Mouse (Mus musculus): Measurements from ENCODE around the gene Pcgf1. TPM values are rescaled to one million over a fixed set of nuclear protein-coding genes. Genes with fewer than 3 reads are reported as not detected.

Pcgf1 gene
- polyA plus RNA-seq, 1 experiment from 2014 or later, result 41.8 TPM

DNA sequence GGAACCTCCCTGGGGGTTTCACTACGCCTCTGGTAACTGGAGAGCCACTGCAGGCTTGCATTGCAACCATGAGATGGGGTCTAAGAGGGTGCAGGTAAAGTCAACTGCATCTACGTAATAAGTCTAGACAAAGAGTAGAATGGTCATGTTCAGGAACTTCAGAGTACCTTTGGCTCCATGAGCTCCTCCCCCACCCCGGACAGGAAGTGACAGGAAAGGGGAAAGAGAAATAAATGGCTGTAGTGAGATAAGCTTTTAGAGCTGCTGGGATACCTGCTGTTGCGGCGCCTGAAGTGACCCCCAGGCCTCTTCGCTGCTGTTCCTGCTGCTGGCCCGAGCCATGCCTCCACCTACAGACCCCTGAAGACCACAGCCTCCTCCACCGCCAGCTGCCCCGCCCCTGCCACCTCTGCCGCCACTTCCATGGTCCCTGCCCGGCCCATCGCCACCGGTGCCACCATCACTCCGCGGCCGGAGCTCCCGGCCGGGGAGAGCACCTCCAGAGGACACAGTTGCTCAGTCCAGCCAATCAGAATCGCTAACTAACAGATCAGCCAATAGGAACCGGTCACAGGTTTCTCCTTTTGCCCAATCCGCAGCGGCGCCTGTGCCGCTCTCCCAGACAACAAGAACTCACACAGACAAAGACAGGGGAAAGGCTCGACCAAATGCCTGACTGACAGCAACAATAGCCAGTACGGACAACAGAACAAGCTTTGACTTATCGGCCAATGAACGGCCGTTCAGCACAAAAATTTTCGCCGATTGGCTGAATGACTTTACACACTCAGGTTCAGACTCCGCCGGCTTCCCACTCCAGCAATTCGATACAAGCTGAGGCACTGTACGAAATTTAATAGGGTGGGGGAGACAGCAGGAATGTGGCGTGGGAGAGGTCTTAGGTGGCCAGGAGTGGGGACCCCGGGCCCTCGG lies 43.5 kb downstream of the Pcgf1 start, which contains the start of gene Wbp1:
Gene Wbp1, minus strand, starts transcription at position 630 of the 933 bp plus-strand sequence.
- H3K27me3 ChIP-seq (ENCODE audit: control insufficient read depth, insufficient read depth, low read length), result no peaks in the 10 kb centered on the region
- H3K4me1 ChIP-seq (ENCODE audit: control insufficient read depth, insufficient read depth, low read length), result peaks cover 36% of the 10 kb centered on the region
- WGBS, result under 1% methylated on average over 37 of the region's 38 CpGs
- DNase-seq (ENCODE audit: low spot score) (peak; percentile 95), ATAC-seq (ENCODE audit: insufficient read depth, low FRiP score, low TSS enrichment) (peak; percentile 96)
- no peaks in the 10 kb centered on the region for H3K9me3 ChIP-seq (ENCODE audit: control insufficient read depth, low read length)
- peak within 1 kb of the TSS; percentile 81 for H3K4me3 ChIP-seq (ENCODE audit: low read depth, low read length)
- peak within 1 kb of the TSS; percentile 99 for H3K27ac ChIP-seq (ENCODE audit: low read depth, low read length)
- H3K4me2 ChIP-seq (ENCODE audit: low read depth), result peak within 1 kb of the TSS; percentile 93
- peak within 1 kb of the TSS; percentile 96 for H3K9ac ChIP-seq (ENCODE audit: low read length)
- peaks cover 9% of the 10 kb centered on the region for H3K36me3 ChIP-seq (ENCODE audit: control insufficient read depth, insufficient read depth, low read length)

- DNase-seq (ENCODE audit: low spot score), result no peak
- H3K27me3 ChIP-seq (ENCODE audit: control insufficient read depth, insufficient read depth, low read length), result no peaks in the 10 kb centered on the region
- peaks cover 28% of the 10 kb centered on the region for H3K4me1 ChIP-seq (ENCODE audit: control insufficient read depth, insufficient read depth, low read length)
- peak overlapping the region; percentile 99 for H3K27ac ChIP-seq (ENCODE audit: low read depth, low read length)
- H3K4me3 ChIP-seq (ENCODE audit: low read depth, low read length), result peak overlapping the region; percentile 81
- peaks cover 9% of the 10 kb centered on the region for H3K36me3 ChIP-seq (ENCODE audit: control insufficient read depth, insufficient read depth, low read length)
- ATAC-seq (ENCODE audit: insufficient read depth, low FRiP score, low TSS enrichment), result no peak; the same call in 1 of the 2 replicates
- H3K9ac ChIP-seq (ENCODE audit: low read length), result peak overlapping the region; percentile 96
- H3K4me2 ChIP-seq (ENCODE audit: low read depth), result peak overlapping the region; percentile 93
- H3K9me3 ChIP-seq (ENCODE audit: control insufficient read depth, low read length), result no peaks in the 10 kb centered on the region
- 1% methylated on average over 51 of the region's 52 CpGs for WGBS
Observed at GRCm38 (mm10) chr6:83121863-83122710, 44.4 kb downstream of the Pcgf1 start.

DNA sequence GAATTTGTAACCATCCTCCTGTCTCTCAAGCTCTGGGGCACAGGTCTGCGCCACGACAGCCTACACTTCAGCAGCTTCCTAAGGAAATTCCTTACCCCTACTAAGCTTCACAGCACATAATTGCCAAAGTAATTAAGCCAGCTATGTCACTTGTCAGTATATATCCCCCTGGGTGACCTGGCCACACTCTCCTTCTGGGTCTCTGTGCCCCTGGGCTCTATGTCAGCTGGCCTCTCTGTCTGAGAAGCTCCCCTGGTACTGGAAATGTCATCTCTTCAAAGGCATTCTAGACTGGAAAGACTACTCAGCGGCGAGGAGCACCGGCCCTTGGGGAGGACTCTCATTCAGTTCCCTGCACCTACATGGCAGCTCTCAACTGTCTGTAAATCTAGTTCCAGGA lies 45.3 kb downstream of the Pcgf1 start:
- peak overlapping the region; percentile 81 for H3K4me3 ChIP-seq (ENCODE audit: low read depth, low read length)
- DNase-seq (ENCODE audit: low spot score) (no peak), ATAC-seq (ENCODE audit: insufficient read depth, low FRiP score, low TSS enrichment) (no peak)
- no peak overlapping the region; the same call in 1 of the 2 replicates for H3K9ac ChIP-seq (ENCODE audit: low read length)
- no peak overlapping the region for H3K27ac ChIP-seq (ENCODE audit: low read depth, low read length)
- peaks cover 28% of the 10 kb centered on the region for H3K4me1 ChIP-seq (ENCODE audit: control insufficient read depth, insufficient read depth, low read length)
- peaks cover 5% of the 10 kb centered on the region for H3K36me3 ChIP-seq (ENCODE audit: control insufficient read depth, insufficient read depth, low read length)
- no peaks in the 10 kb centered on the region for H3K9me3 ChIP-seq (ENCODE audit: control insufficient read depth, low read length)
- H3K4me2 ChIP-seq (ENCODE audit: low read depth), result peak overlapping the region; percentile 93
- 77% methylated on average over 5 of the region's 5 CpGs for WGBS
- H3K27me3 ChIP-seq (ENCODE audit: control insufficient read depth, insufficient read depth, low read length), result no peaks in the 10 kb centered on the region

- no peaks in the 10 kb centered on the region for H3K9me3 ChIP-seq (ENCODE audit: control insufficient read depth, low read length)
- DNase-seq (ENCODE audit: low spot score), result peak; percentile 89
- ATAC-seq (ENCODE audit: insufficient read depth, low FRiP score, low TSS enrichment), result no peak
- H3K27me3 ChIP-seq (ENCODE audit: control insufficient read depth, insufficient read depth, low read length), result no peaks in the 10 kb centered on the region
- peak overlapping the region; percentile 80 for H3K9ac ChIP-seq (ENCODE audit: low read length)
- peak overlapping the region; percentile 82 for H3K4me2 ChIP-seq (ENCODE audit: low read depth)
- peak overlapping the region; percentile 67 for H3K4me3 ChIP-seq (ENCODE audit: low read depth, low read length)
- WGBS, result under 1% methylated on average over 30 of the region's 30 CpGs
- H3K36me3 ChIP-seq (ENCODE audit: control insufficient read depth, insufficient read depth, low read length), result no peaks in the 10 kb centered on the region
- H3K4me1 ChIP-seq (ENCODE audit: control insufficient read depth, insufficient read depth, low read length), result peaks cover 17% of the 10 kb centered on the region
- 0 out of 2 replicates have a peak overlapping the region, but pooled peaks have one; percentile 34 for H3K27ac ChIP-seq (ENCODE audit: low read depth, low read length)
Observed at GRCm38 (mm10) chr6:83124851-83125312, 47.2 kb downstream of the Pcgf1 start.

DNA sequence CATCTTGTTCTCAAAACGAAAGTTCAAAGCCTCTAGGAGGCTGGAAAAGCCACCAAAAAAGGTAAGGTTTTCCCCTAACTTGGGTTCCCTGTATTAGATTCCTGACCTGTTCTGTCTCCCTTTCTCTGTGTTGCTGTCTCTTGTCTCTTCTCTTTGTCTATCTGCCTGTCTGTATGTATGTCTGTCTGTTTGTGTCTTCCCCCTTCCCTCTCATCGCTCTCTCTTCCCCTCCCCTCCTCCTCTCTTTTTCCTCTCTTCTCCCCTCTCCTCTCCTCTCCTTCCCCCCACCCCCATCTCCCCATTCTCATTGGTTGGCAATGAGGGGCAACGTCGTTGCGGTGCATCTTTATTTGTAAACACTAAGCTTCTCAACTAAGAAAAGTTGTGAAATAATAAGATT lies 47.7 kb downstream of the Pcgf1 start, which contains the start of gene Ino80b:
Gene Ino80b, minus strand, starts transcription at position 101 of the 400 bp plus-strand sequence.
- H3K27me3 ChIP-seq (ENCODE audit: control insufficient read depth, insufficient read depth, low read length), result no peaks in the 10 kb centered on the region
- peak within 1 kb of the TSS; percentile 82 for H3K4me2 ChIP-seq (ENCODE audit: low read depth)
- DNase-seq (ENCODE audit: low spot score) (no peak), ATAC-seq (ENCODE audit: insufficient read depth, low FRiP score, low TSS enrichment) (no peak)
- peak within 1 kb of the TSS; percentile 80 for H3K9ac ChIP-seq (ENCODE audit: low read length)
- WGBS, result 21% methylated on average over 5 of the region's 5 CpGs
- H3K9me3 ChIP-seq (ENCODE audit: control insufficient read depth, low read length), result no peaks in the 10 kb centered on the region
- peaks cover 15% of the 10 kb centered on the region for H3K4me1 ChIP-seq (ENCODE audit: control insufficient read depth, insufficient read depth, low read length)
- no peaks in the 10 kb centered on the region for H3K36me3 ChIP-seq (ENCODE audit: control insufficient read depth, insufficient read depth, low read length)
- peak within 1 kb of the TSS; percentile 67 for H3K4me3 ChIP-seq (ENCODE audit: low read depth, low read length)
- 0 out of 2 replicates have a peak within 1 kb of the TSS, but pooled peaks have one; percentile 34 for H3K27ac ChIP-seq (ENCODE audit: low read depth, low read length)

- ATAC-seq (ENCODE audit: insufficient read depth, low FRiP score, low TSS enrichment) (no peak), DNase-seq (ENCODE audit: low spot score) (no peak)
- Histone ChIP-seq H3K4me3 (ENCODE audit: low read depth, low read length) (no peak overlapping the region), H3K9me3 (ENCODE audit: control insufficient read depth, low read length) (no peaks in the 10 kb centered on the region), H3K4me2 (ENCODE audit: low read depth) (no peak overlapping the region), H3K4me1 (ENCODE audit: control insufficient read depth, insufficient read depth, low read length) (peaks cover 15% of the 10 kb centered on the region), H3K27ac (ENCODE audit: low read depth, low read length) (no peak overlapping the region), H3K36me3 (ENCODE audit: control insufficient read depth, insufficient read depth, low read length) (no peaks in the 10 kb centered on the region), H3K27me3 (ENCODE audit: control insufficient read depth, insufficient read depth, low read length) (no peaks in the 10 kb centered on the region), H3K9ac (ENCODE audit: low read length) (no peak overlapping the region)
- 92% methylated on average over 5 of the region's 5 CpGs for WGBS
Observed at GRCm38 (mm10) chr6:83127419-83127818, 49.8 kb downstream of the Pcgf1 start.

MicroRNA genes within 50 kb of the gene (microRNA counts, 519-probe panel; counts per million panel counts)
- microRNA mmu-miR-3470a+mmu-miR-3470b, result 171 counts per million, percentile 57 among the panel's probes with 10 or more counts

Small RNA genes within 50 kb of the gene (microRNA-seq; reads per million reads assigned to microRNA genes)
- gene Mir3470a, result not detected
- gene Mir7040, result not detected

Other genes starting within 250 kb of the Pcgf1 start
- gene Sema4f, start 138.1 kb upstream of the Pcgf1 start, polyA plus RNA-seq (2014; fragmentation: Nextera tagmentation; extraction: Ambion mirVana), result 3.0 and 3.4 TPM in 2 replicates
- gene M1ap, start 131.0 kb upstream of the Pcgf1 start, polyA plus RNA-seq (2014; fragmentation: Nextera tagmentation; extraction: Ambion mirVana), result 0.26 TPM in 1 of 2 replicates, not detected in the other
- gene Dok1, start 44.4 kb upstream of the Pcgf1 start, polyA plus RNA-seq (2014; fragmentation: Nextera tagmentation; extraction: Ambion mirVana), result 5.6 and 7.1 TPM in 2 replicates
- gene Loxl3, start 43.7 kb upstream of the Pcgf1 start, polyA plus RNA-seq (2014; fragmentation: Nextera tagmentation; extraction: Ambion mirVana), result 6.7 and 9.2 TPM in 2 replicates
- 122 TPM in 2 replicates for gene Aup1, start 23.3 kb upstream of the Pcgf1 start, polyA plus RNA-seq (2014; fragmentation: Nextera tagmentation; extraction: Ambion mirVana)
- 33.2 and 34.1 TPM in 2 replicates for gene Htra2, start 22.6 kb upstream of the Pcgf1 start, polyA plus RNA-seq (2014; fragmentation: Nextera tagmentation; extraction: Ambion mirVana)
- 1.4 and 1.6 TPM in 2 replicates for gene Dqx1, start 20.0 kb upstream of the Pcgf1 start, polyA plus RNA-seq (2014; fragmentation: Nextera tagmentation; extraction: Ambion mirVana)
- gene Tlx2, start 7.6 kb upstream of the Pcgf1 start, polyA plus RNA-seq (2014; fragmentation: Nextera tagmentation; extraction: Ambion mirVana), result 21.2 and 30.4 TPM in 2 replicates
- 2.5 and 2.7 TPM in 2 replicates for gene Lbx2, start 8.5 kb downstream of the Pcgf1 start, polyA plus RNA-seq (2014; fragmentation: Nextera tagmentation; extraction: Ambion mirVana)
- 3.3 and 3.5 TPM in 2 replicates for gene Ccdc142, start 23.7 kb downstream of the Pcgf1 start, polyA plus RNA-seq (2014; fragmentation: Nextera tagmentation; extraction: Ambion mirVana)
- gene Gm42688, start 23.7 kb downstream of the Pcgf1 start, polyA plus RNA-seq (2014; fragmentation: Nextera tagmentation; extraction: Ambion mirVana), result 2.1 and 2.7 TPM in 2 replicates
- gene Mrpl53, start 31.2 kb downstream of the Pcgf1 start, polyA plus RNA-seq (2014; fragmentation: Nextera tagmentation; extraction: Ambion mirVana), result 118 and 123 TPM in 2 replicates
- gene Mogs, start 37.6 kb downstream of the Pcgf1 start, polyA plus RNA-seq (2014; fragmentation: Nextera tagmentation; extraction: Ambion mirVana), result 30.5 and 31.9 TPM in 2 replicates
- 169 and 177 TPM in 2 replicates for gene Wbp1, start 43.7 kb downstream of the Pcgf1 start, polyA plus RNA-seq (2014; fragmentation: Nextera tagmentation; extraction: Ambion mirVana)
- 19.8 and 23.4 TPM in 2 replicates for gene Ino80b, start 47.6 kb downstream of the Pcgf1 start, polyA plus RNA-seq (2014; fragmentation: Nextera tagmentation; extraction: Ambion mirVana)
- gene Rtkn, start 57.6 kb downstream of the Pcgf1 start, polyA plus RNA-seq (2014; fragmentation: Nextera tagmentation; extraction: Ambion mirVana), result 20.6 and 22.1 TPM in 2 replicates
- 12.2 and 14.5 TPM in 2 replicates for gene Wdr54, start 78.5 kb downstream of the Pcgf1 start, polyA plus RNA-seq (2014; fragmentation: Nextera tagmentation; extraction: Ambion mirVana)
- 1.4 and 1.5 TPM in 2 replicates for gene 1700003E16Rik, start 78.5 kb downstream of the Pcgf1 start, polyA plus RNA-seq (2014; fragmentation: Nextera tagmentation; extraction: Ambion mirVana)
- 114 and 125 TPM in 2 replicates for gene Dctn1, start 88.1 kb downstream of the Pcgf1 start, polyA plus RNA-seq (2014; fragmentation: Nextera tagmentation; extraction: Ambion mirVana)
- gene Slc4a5, start 142.0 kb downstream of the Pcgf1 start, polyA plus RNA-seq (2014; fragmentation: Nextera tagmentation; extraction: Ambion mirVana), result 0.28 and 0.77 TPM in 2 replicates
- gene Mthfd2, start 248.0 kb downstream of the Pcgf1 start, polyA plus RNA-seq (2014; fragmentation: Nextera tagmentation; extraction: Ambion mirVana), result 43.1 and 45.7 TPM in 2 replicates
- 69.5 and 72.3 TPM in 2 replicates for gene Mob1a, start 248.1 kb downstream of the Pcgf1 start, polyA plus RNA-seq (2014; fragmentation: Nextera tagmentation; extraction: Ambion mirVana)